Mouse (Mus musculus): Measurements from ENCODE around the gene Otulin.

Gene Otulin

GRCm38 (mm10) chr15:27503801-27504730 is 126.4 kb downstream of the Otulin start:
- no peak for DNase-seq (ENCODE audit: low read depth, low spot score)

- no peak for DNase-seq (ENCODE audit: low read depth, low spot score)
These were observed 127.3 kb downstream of the Otulin start for GRCm38 (mm10) chr15:27503221-27503620.

- no peak for DNase-seq (ENCODE audit: low read depth, low spot score)
These were observed 128.2 kb downstream of the Otulin start for GRCm38 (mm10) chr15:27502338-27502737.

GRCm38 (mm10) chr15:27500390-27500789 is 130.1 kb downstream of the Otulin start:
- no peak for DNase-seq (ENCODE audit: low read depth, low spot score)

- DNase-seq (ENCODE audit: low read depth, low spot score), result no peak
These were observed 132.4 kb downstream of the Otulin start for GRCm38 (mm10) chr15:27498078-27498477.

- no peak for DNase-seq (ENCODE audit: low read depth, low spot score)
These were observed 133.0 kb downstream of the Otulin start for GRCm38 (mm10) chr15:27497300-27497997.

GRCm38 (mm10) chr15:27496596-27497299 is 133.7 kb downstream of the Otulin start:
- DNase-seq (ENCODE audit: low read depth, low spot score), result no peak

GRCm38 (mm10) chr15:27495981-27496401 is 134.5 kb downstream of the Otulin start:
- no peak for DNase-seq (ENCODE audit: low read depth, low spot score)

GRCm38 (mm10) chr15:27493516-27493915 is 137.0 kb downstream of the Otulin start:
- DNase-seq (ENCODE audit: low read depth, low spot score), result no peak

- DNase-seq (ENCODE audit: low read depth, low spot score), result no peak
These were observed 137.8 kb downstream of the Otulin start for GRCm38 (mm10) chr15:27492734-27493133.
